Mouse (Mus musculus): ENCODE data around the gene Cyfip2. TPM values are rescaled to one million over a fixed set of nuclear protein-coding genes. Genes with fewer than 3 reads are reported as not detected.

Gene Cyfip2
- 59.1 and 59.5 TPM in 2 replicates for polyA plus RNA-seq (2016; fragmentation: Nextera tagmentation; extraction: Ambion mirVana)

GRCm38 (mm10) chr11:46312523-46313035, at the start of gene Cyfip2:
TSS of gene Cyfip2 (minus strand) at chr11:46312859.
- 3% methylated on average over 14 of the region's 14 CpGs for WGBS
- H3K27me3 ChIP-seq, result 0 out of 2 replicates have a peak, but pooled peaks cover 9% of the 10 kb centered on the region
- H3K4me3 ChIP-seq, result peak within 1 kb of the TSS; percentile 90
- peak; percentile 31 for ATAC-seq (ENCODE audit: low FRiP score, low read depth)
- H3K36me3 ChIP-seq, result no peaks in the 10 kb centered on the region
- peak within 1 kb of the TSS; percentile 91 for H3K4me2 ChIP-seq (replicated peaks)
- peak within 1 kb of the TSS; percentile 86 for H3K27ac ChIP-seq (replicated peaks)
- H3K9me3 ChIP-seq, result no peaks in the 10 kb centered on the region
- H3K4me1 ChIP-seq, result peaks cover 31% of the 10 kb centered on the region
- H3K9ac ChIP-seq (replicated peaks), result peak within 1 kb of the TSS; percentile 90

- no peaks in the 10 kb centered on the region for H3K27me3 ChIP-seq
- WGBS, result 85% methylated on average over 2 of the region's 2 CpGs
- H3K4me2 ChIP-seq (replicated peaks), result no peak overlapping the region
- ATAC-seq (ENCODE audit: low FRiP score, low read depth), result no peak
- H3K9me3 ChIP-seq, result no peaks in the 10 kb centered on the region
- H3K36me3 ChIP-seq, result no peaks in the 10 kb centered on the region
- H3K27ac ChIP-seq (replicated peaks), result no peak overlapping the region
- H3K9ac ChIP-seq (replicated peaks), result no peak overlapping the region
- H3K4me3 ChIP-seq, result no peak overlapping the region
- no peaks in the 10 kb centered on the region for H3K4me1 ChIP-seq
Measured at GRCm38 (mm10) chr11:46360991-46361665, 48.5 kb upstream of the Cyfip2 start.

- WGBS, result 70% methylated on average over 1 of the region's 1 CpGs
- Histone ChIP-seq H3K9me3 (no peaks in the 10 kb centered on the region), H3K4me3 (no peak overlapping the region), H3K27ac (replicated peaks) (no peak overlapping the region), H3K4me1 (no peaks in the 10 kb centered on the region), H3K4me2 (replicated peaks) (no peak overlapping the region), H3K36me3 (no peaks in the 10 kb centered on the region), H3K9ac (replicated peaks) (no peak overlapping the region), H3K27me3 (no peaks in the 10 kb centered on the region)
- no peak for ATAC-seq (ENCODE audit: low FRiP score, low read depth)
Measured at GRCm38 (mm10) chr11:46358369-46358768, 45.7 kb upstream of the Cyfip2 start.

GRCm38 (mm10) chr11:46349681-46350410, 37.2 kb upstream of the Cyfip2 start:
- Histone ChIP-seq H3K27me3 (no peaks in the 10 kb centered on the region), H3K36me3 (no peaks in the 10 kb centered on the region), H3K4me3 (no peak overlapping the region), H3K9ac (replicated peaks) (no peak overlapping the region), H3K27ac (replicated peaks) (no peak overlapping the region), H3K4me2 (replicated peaks) (no peak overlapping the region), H3K4me1 (no peaks in the 10 kb centered on the region), H3K9me3 (no peaks in the 10 kb centered on the region)
- ATAC-seq (ENCODE audit: low FRiP score, low read depth), result no peak
- WGBS, result 81% methylated on average over 2 of the region's 2 CpGs

- no peak overlapping the region for H3K4me2 ChIP-seq (replicated peaks)
- 87% methylated on average over 3 of the region's 3 CpGs for WGBS
- no peak for ATAC-seq (ENCODE audit: low FRiP score, low read depth)
Measured at GRCm38 (mm10) chr11:46348416-46348815, 35.8 kb upstream of the Cyfip2 start.

GRCm38 (mm10) chr11:46347756-46348155, 35.1 kb upstream of the Cyfip2 start:
- no peak for ATAC-seq (ENCODE audit: low FRiP score, low read depth)
- 89% methylated on average over 5 of the region's 5 CpGs for WGBS
- Histone ChIP-seq H3K9me3 (no peaks in the 10 kb centered on the region), H3K4me3 (no peak overlapping the region), H3K4me2 (replicated peaks) (no peak overlapping the region), H3K4me1 (no peaks in the 10 kb centered on the region), H3K27ac (replicated peaks) (no peak overlapping the region), H3K9ac (replicated peaks) (no peak overlapping the region), H3K27me3 (no peaks in the 10 kb centered on the region), H3K36me3 (no peaks in the 10 kb centered on the region)

More at GRCm38 (mm10) chr11:46348416-46348815, 35.8 kb upstream of the Cyfip2 start:
- no peak overlapping the region for H3K27ac ChIP-seq (replicated peaks)
- no peak overlapping the region for H3K4me3 ChIP-seq
- no peaks in the 10 kb centered on the region for H3K4me1 ChIP-seq
- no peaks in the 10 kb centered on the region for H3K36me3 ChIP-seq
- H3K9me3 ChIP-seq, result no peaks in the 10 kb centered on the region
- H3K27me3 ChIP-seq, result no peaks in the 10 kb centered on the region
- H3K9ac ChIP-seq (replicated peaks), result no peak overlapping the region

- Histone ChIP-seq H3K4me2 (replicated peaks) (no peak overlapping the region), H3K9ac (replicated peaks) (no peak overlapping the region), H3K36me3 (no peaks in the 10 kb centered on the region), H3K4me3 (no peak overlapping the region), H3K9me3 (no peaks in the 10 kb centered on the region), H3K27ac (replicated peaks) (no peak overlapping the region), H3K27me3 (no peaks in the 10 kb centered on the region), H3K4me1 (no peaks in the 10 kb centered on the region)
- 65% methylated on average over 5 of the region's 5 CpGs for WGBS
- no peak for ATAC-seq (ENCODE audit: low FRiP score, low read depth)
Measured at GRCm38 (mm10) chr11:46343886-46344546, 31.4 kb upstream of the Cyfip2 start.

GRCm38 (mm10) chr11:46341960-46342359, 29.3 kb upstream of the Cyfip2 start:
- 89% methylated on average over 4 of the region's 4 CpGs for WGBS
- Histone ChIP-seq H3K27me3 (no peaks in the 10 kb centered on the region), H3K4me2 (replicated peaks) (no peak overlapping the region), H3K4me3 (no peak overlapping the region), H3K9ac (replicated peaks) (no peak overlapping the region), H3K36me3 (no peaks in the 10 kb centered on the region), H3K4me1 (no peaks in the 10 kb centered on the region), H3K9me3 (no peaks in the 10 kb centered on the region), H3K27ac (replicated peaks) (no peak overlapping the region)
- ATAC-seq (ENCODE audit: low FRiP score, low read depth), result no peak

GRCm38 (mm10) chr11:46336020-46336419, 23.4 kb upstream of the Cyfip2 start:
- H3K27me3 ChIP-seq, result no peaks in the 10 kb centered on the region
- no peak overlapping the region for H3K4me3 ChIP-seq
- H3K4me2 ChIP-seq (replicated peaks), result no peak overlapping the region
- no peak overlapping the region for H3K27ac ChIP-seq (replicated peaks)
- H3K4me1 ChIP-seq, result no peaks in the 10 kb centered on the region
- no peak for ATAC-seq (ENCODE audit: low FRiP score, low read depth)
- no peaks in the 10 kb centered on the region for H3K36me3 ChIP-seq
- H3K9me3 ChIP-seq, result no peaks in the 10 kb centered on the region
- WGBS, result 91% methylated on average over 5 of the region's 5 CpGs
- no peak overlapping the region for H3K9ac ChIP-seq (replicated peaks)

- no peak overlapping the region for H3K9ac ChIP-seq (replicated peaks)
- no peak for ATAC-seq (ENCODE audit: low FRiP score, low read depth)
- no peak overlapping the region for H3K4me2 ChIP-seq (replicated peaks)
- H3K27ac ChIP-seq (replicated peaks), result no peak overlapping the region
- H3K9me3 ChIP-seq, result no peaks in the 10 kb centered on the region
- 88% methylated on average over 8 of the region's 8 CpGs for WGBS
- H3K36me3 ChIP-seq, result no peaks in the 10 kb centered on the region
- no peaks in the 10 kb centered on the region for H3K4me1 ChIP-seq
- no peaks in the 10 kb centered on the region for H3K27me3 ChIP-seq
- H3K4me3 ChIP-seq, result no peak overlapping the region
Measured at GRCm38 (mm10) chr11:46332217-46332616, 19.6 kb upstream of the Cyfip2 start.

GRCm38 (mm10) chr11:46326271-46327015, 13.8 kb upstream of the Cyfip2 start:
- H3K36me3 ChIP-seq, result no peaks in the 10 kb centered on the region
- no peak overlapping the region for H3K4me3 ChIP-seq
- no peak overlapping the region for H3K27ac ChIP-seq (replicated peaks)
- H3K4me2 ChIP-seq (replicated peaks), result no peak overlapping the region
- no peak overlapping the region for H3K9ac ChIP-seq (replicated peaks)
- no peak for ATAC-seq (ENCODE audit: low FRiP score, low read depth)
- H3K27me3 ChIP-seq, result no peaks in the 10 kb centered on the region
- 90% methylated on average over 16 of the region's 16 CpGs for WGBS
- H3K4me1 ChIP-seq, result no peaks in the 10 kb centered on the region
- H3K9me3 ChIP-seq, result no peaks in the 10 kb centered on the region
